Mouse (Mus musculus) retina, embryonic 14.5 days (tissue): ENCODE data around the gene Ccdc15.
"Not testable (repeated sequence)": the region's sequence is repeated elsewhere in the genome, so short reads cannot be mapped to it uniquely, and the experiment has no call there.

Experiments
- DNase-seq: peaks from one replicate; pipeline ENCODE4 v3.0.0-alpha.2; 2015; ENCODE audit warnings: low spot score

Gene Ccdc15

DNA sequence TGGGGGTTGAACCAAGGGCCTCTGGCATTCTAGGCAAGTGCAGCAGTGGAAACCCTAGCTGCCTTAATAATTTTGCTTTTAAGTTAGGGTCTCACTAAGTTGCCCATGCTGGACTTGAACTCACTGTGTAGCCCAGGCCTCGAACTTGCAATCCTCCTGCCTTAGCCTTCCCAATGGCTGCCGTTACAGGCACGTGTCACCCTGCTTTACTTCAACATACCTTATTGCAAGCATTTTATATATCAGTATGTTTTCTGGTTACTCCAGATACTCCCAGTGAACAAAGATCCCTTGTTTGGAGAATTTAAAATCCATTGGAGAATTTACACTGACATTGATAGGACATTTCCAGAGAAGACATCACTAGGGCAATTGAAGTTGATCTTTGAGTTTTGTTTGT is 818 bp upstream of the Ccdc15 start:
- no peak for DNase-seq

DNA sequence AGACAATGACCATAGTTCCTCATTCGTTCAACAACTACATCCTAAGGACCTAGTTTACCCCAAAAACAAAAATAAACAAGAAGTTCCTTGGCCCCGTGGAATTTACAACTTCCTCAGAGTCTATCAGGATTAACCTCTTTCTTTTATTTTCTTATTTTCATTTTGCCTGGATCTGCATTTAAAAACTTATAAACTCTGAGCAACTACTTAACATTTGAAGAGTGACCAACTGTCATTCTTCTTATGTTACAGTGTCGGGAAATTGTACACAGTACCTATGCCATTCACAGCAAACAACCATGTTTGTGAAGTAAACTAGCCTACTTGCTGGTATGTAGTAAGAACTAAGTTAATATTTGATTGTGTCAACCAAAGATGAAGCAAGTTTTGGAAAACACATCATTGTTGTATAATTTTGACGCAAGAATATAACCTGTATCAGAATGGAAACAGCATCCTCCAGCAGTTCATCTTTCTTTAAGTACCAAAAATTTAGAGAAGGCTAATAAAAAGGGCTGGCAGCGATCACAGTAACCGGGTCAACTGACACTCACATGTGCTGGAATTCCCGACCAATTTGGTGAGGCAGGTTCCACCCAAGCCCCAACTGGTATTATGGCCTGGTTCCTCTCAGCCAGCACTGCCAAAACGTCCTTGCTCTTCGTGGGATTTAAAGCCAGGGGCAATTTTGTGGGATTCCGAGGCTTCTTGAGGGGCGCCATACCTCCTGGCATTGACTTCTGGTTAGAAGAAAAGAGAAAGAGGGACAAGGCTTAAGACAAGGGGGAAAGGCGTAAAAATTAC is 846 bp downstream of the Ccdc15 start:
- DNase-seq, result peak; percentile 47

DNA sequence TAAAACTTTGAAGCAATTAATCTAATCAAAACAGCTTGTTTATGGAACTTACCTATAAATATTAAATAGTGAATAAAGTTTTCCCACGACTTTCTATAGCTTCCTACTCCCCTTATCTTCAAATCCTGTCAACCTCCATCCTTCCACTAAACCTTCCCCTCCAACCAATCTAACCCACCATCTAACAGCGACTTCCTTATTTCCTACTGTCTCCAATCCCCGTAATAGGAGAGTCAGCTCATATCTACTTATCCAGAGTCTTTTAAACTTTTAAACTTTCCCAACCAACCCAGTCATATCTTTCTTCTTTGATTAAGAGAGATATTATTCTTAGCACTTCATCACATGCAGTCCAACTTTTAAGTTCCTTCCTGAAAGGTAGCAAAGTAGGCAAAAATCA is 2.8 kb downstream of the Ccdc15 start:
- no peak for DNase-seq

DNA sequence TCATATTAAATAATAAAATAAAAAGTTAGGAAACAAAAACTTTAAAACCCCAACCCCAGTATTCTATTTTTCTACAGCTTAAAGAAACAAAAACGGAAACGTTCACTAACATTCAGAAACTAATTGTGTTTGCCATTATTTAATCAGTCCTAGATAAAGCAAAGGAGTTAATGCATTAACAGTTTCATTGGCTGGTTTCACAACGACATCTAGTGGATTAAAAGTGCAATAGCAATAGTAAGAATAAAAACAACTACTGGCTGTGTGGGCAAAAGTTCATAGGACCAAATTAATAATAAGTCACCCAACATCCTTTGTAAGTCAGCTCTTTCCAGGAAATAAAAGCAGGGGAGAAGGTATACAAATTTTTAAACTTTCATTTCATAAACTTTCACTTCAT is 18.8 kb downstream of the Ccdc15 start:
- DNase-seq, result peak; percentile 59

DNA sequence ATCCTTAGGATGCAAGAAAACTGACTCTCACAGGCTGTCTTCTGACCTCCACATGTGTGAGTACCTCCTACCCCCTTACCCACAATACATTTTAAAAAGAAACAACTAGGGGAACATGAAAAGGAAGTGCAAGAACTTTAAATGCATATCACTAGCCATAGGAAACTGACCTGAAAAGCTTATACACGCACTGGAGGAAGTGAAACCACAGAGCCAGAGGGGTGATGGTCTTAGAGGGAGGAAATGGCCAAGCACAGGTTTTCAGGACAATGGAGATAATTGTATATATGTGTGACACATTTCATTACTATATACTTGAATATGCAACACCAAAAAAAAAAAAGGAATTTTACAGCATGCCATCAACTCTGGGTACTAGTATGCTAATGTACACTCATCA is 46.5 kb downstream of the Ccdc15 start:
- no peak for DNase-seq

DNA sequence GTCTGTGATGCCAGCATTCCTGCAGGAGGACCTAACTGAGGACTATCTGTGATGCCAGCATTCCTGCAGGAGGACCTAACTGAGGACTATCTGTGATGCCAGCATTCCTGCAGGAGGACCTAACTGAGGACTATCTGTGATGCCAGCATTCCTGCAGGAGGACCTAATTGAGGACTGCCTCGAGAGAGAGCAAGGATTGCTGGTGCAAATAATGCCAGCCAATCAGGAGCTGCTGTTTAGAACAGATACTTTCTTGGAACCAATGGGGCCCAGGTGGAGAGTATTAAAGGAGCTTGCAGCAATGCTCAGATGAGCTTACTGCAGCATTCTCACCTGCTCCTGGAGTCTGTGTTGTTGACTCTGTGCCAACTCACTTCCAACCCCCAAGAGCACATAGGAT is 47.7 kb downstream of the Ccdc15 start:
- DNase-seq, result not testable (repeated sequence)

DNA sequence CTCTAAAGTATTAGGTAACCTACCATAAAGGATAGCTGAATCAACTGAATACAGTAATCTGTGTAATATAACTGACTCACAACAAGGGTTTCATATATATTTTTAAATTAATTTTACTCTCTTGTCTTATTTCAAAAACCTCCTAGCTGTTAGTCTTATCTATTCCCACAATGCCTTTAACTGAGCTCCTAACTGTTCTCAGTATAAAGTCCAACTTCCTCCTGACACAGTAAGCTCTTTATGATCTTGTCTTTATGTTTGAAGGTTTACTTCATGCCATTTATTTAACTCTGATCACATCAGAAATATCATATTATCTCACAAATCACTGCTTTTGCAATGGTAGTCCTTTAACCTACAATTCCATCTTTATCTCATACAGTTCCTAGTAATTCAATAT is 52.6 kb downstream of the Ccdc15 start:
- DNase-seq, result no peak

DNA sequence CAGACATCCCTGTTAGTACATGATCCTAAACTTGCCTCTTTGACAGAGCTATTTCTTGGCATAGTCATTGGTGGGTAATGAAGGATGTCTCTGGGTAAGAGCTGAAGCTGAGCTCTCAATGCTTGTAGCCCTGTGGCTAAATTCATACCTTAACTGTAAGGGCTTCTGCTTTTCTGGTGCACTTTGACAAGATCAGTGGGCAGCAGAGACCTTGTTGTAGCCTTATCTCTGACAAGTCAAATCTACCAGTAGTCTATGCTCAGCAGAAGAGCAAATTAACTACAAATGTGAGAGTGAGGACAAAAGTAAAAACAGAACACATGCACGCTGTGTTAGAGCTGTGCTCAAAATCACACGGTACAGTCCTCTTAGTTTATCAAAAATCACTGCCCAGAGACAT is 81.6 kb downstream of the Ccdc15 start:
- no peak for DNase-seq

DNA sequence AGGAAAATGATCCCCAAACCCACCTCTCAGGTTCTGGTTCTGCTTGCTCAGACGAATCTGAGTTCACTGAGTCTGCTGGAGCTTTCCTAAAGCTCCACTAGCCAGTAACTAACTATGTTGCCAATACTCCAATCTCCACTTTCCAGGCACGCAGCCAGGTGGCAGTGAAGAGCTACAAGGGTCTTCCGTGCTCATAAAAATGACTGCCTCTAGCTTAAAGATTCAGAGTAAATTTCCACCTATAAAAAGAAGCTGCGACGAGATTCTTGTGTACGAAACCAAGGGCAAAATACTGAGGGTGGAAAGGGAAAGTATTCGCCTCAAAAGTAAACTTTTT is 92.4 kb downstream of the Ccdc15 start:
- peak; percentile 71 for DNase-seq

DNA sequence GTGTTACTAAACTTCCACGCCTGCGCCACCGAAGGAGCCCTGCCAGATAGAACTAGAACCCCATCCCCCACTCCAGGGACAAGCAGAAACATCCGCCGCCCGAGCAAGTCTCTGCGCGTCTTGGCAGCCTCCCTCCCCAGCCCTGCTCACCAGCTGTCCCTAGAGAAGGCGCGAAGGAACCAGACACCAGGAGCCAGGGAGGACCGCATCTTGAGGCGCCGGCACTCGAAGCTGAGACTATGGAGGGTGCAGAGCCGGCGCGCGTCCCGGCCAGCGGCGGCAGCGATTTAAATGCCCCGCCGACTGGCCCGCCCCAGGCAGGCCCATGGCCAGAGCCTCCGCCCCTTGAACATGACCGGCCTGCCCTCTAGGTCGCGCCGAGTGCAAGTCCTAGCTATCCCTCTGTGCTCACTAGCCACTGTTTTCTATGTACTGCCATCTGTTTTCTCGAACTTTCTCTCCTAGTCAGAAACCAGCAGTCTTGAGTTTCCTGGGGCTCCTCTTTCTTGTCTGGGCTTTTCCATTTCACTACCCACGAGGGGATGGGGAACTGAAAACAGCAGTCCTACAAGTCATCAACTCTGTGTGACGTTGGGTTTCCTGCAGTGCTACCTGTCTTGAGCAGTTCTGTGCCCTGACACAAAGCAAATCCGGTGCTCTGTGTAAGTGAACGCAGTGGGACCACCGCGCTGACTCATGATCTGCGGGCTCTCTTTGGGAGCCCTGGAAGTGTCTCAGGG is 92.9 kb downstream of the Ccdc15 start, which contains the start of gene Slc37a2:
Gene Slc37a2 (minus strand): TSS at position 590 of the 740 bp plus-strand sequence.
- DNase-seq, result peak; percentile 60

DNA sequence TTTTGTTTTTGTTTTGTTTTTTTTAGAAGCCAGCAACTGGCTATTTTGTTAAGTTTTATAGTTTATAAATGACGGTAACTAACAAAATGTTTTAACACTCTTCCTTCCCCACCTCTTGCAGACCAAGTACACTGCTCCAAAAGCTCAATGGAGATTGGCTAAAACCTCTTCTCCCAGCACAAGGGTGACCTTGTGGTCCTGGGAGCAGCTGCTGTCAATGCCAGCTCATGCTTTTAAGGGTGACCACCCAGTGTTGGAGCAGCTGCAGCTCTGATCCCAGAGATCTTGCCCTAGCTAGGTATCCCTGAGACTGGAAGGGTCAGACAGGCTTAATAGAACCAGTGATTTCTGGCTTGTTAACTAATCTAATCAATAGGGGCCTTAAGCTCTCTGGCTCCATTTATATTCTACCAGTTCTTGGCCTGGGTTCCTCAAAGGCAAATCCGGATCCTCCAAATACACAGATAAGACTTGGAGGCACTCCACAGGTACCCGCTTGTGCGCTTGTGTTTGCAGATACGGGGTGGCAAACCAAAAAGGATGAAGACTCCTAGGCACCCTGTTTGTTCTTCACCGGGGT is 93.6 kb downstream of the Ccdc15 start:
- peak; percentile 44 for DNase-seq

DNA sequence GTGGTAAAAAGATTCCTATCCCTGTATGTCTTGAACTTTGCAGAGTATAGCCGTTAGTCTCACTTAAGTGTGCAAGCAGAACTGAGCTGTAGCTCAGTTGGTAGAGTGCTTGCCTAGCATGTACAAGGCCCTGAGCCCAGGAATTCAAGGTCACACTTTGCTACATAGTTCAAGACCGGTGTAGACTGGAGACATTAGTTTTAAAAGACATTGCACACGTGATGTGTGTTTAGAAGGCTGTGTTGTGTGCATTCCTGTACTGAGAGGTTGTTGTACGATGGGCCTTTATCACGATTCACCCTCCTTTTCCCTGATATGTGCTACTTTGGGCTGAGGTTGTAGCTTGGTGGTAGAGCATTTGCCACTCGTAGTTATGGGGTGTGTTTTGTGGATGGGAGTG is 97.6 kb downstream of the Ccdc15 start:
- DNase-seq, result no peak

DNA sequence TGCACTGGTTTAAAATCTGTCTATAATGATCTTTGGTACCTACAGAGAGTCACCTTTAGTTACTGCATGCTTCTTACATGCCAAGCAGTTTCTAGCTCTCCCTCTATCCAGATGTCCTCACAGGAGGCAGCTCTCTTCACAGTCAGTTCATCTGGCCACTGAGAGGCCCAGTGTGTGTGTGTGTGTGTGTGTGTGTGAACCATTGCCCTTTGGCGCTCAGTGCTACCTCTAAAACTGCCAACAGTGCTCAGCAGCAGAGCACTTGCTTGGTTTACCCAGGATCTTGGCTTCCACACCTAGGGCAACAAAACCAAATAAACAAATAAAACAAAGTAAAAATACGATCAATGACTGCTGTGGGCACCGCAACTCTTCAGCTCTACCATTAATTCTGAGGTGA is 98.3 kb downstream of the Ccdc15 start:
- DNase-seq, result no peak

DNA sequence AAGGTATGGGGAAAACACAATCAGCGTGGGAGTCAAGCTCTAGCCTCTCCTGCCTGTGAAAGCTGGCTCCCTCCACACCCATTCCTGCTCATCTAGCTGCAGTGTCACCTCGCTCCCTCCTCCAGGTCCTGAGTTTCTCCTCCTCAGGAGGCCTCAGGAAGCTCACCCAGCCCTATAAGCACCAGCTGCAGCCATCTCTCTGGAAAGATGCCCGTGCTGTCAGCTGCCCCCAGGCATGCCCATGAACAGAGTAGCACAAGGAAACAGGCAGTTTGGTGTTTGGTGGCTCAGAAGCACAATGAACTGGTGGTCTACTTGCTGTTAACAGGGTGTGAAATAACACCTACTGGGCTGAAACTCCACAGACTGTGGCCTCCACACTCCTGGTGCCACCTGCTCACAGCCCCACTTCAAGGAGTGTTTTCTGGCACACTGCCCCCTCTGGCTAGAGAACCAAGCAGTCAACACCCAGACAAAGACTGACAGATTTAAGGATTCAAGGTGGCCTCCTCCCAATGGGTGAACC is 99.8 kb downstream of the Ccdc15 start:
- DNase-seq, result peak; percentile 21

DNA sequence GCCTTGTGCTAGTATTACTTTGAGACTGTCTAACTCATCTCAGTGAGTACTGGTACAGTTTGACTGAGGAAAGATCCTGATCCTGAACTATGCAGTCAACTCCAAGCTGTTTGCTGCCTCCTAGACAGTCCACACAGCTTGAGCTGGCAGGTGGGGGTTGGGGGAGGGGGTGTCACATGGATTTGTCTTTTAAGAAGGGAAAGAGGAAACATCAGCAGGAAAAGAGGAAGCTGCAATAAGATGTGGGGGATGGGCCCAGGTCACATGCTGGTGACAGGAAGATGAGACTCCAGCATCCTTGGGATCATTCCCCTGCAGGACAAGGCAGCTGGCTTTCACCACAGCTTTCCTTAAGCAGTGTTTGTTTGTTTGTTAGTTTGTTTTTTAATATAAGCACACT is 100.8 kb downstream of the Ccdc15 start:
- no peak for DNase-seq

DNA sequence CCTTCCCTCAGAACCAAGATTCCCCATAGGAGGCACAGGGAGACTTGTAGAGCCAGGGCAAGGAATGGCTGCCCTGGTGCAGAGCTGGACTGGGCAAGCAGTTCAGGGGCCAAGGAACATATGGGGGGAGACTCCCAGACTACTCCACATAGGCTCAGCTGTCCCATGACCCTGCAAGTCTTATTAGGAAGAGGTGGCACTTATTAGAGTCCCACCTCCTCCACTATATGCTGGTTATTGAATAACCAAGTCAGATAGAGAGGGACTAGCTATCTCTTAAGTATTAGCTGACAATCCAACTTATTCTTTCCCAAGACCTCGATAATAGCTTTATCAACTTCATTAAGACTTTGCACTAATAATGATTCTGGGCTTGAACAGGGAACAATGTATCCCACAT is 102.4 kb downstream of the Ccdc15 start:
- DNase-seq, result no peak

DNA sequence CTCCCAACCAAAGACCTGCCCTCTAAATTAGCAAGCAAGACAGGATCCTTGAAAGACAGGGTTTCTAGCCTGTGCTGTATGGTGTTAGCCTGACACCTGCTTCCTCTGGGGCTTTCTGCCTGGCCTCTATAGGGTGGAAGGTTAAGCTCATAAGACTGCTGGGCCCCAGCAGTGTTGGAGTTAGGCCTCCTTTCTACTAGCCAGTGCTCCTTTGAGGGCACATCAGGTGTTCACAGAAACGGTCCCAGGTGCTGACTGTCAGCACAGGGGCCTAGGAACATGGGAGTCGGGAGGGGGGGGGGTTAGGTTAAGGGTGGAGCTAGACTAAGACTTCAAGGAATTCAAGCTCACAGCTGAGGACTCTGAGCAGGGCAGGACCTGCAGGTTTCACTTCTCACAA is 102.8 kb downstream of the Ccdc15 start:
- DNase-seq, result no peak

DNA sequence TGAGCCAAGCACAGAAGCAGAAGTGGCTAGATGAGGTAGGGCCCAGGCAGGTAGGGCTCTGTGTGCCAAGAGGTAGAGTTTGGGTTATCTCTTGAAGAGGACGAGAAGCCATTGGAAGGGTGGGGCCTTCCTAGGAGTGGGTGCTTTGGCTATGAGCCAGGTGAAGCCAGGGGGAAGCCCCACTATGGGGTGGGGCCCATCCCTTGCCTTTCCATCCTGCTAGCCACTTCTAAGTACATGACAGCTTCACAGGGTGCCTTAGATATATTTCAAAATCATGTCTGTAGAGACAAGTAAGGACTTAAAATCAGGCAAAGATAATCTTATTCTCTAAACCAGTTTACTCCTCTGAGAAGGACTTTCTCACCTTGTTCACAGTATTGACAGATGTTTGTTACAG is 103.6 kb downstream of the Ccdc15 start:
- no peak for DNase-seq

DNA sequence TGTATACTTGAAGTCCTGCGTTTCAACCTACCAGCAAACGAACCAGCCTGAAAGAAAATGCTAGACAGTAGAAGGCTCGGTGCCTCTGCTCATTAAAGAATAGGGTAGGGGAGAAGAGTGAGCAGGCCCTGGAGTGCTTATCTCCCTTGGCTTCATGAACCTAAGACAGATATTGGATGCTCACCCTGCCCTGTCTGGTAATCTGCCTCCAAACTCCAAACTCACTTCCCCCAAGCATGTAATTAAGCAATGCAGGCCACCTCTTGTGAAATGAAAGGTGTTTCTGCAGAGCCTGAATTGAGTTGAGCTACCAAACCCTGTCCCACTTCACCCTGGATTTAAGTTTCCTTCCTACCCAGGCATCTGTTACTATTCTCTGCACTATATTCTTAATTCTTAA is 105.5 kb downstream of the Ccdc15 start:
- no peak for DNase-seq

DNA sequence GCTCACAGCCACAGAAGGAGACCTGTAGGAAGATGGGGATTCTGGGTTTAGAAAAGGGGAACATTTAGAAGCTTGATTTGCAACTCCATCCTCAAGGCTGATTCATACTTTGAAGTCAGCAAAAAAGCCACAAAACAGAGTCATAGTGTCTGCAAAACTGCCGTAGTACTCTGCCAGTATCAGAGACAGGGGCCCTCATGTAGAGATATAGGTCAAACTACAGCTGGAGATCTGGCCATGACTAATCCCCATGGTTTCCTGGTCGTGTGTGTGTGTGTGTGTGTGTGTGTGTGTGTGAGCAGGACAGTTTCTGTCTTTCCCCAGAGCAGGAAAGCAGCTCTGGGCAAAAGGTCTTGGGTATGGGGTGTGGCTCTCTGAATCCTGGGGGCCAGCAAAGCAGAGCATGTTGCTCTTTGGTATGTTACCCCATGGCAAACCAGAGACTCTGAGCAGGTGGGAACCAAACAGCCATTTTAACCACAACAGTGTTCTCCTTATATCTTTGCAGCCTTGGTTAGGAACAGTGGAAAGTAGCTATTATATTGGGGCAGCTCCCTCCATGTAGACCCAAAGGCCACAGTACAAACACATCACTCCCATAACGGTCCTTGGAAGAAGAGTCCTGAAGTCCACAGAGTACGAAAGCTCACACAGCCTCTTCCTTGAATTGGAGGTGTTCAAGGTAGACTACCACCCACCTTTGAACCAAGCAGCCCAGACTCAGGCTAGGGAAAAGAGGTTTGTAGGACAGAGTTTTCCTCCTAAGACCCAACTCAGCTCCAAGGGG is 112.1 kb downstream of the Ccdc15 start:
- peak; percentile 32 for DNase-seq

DNA sequence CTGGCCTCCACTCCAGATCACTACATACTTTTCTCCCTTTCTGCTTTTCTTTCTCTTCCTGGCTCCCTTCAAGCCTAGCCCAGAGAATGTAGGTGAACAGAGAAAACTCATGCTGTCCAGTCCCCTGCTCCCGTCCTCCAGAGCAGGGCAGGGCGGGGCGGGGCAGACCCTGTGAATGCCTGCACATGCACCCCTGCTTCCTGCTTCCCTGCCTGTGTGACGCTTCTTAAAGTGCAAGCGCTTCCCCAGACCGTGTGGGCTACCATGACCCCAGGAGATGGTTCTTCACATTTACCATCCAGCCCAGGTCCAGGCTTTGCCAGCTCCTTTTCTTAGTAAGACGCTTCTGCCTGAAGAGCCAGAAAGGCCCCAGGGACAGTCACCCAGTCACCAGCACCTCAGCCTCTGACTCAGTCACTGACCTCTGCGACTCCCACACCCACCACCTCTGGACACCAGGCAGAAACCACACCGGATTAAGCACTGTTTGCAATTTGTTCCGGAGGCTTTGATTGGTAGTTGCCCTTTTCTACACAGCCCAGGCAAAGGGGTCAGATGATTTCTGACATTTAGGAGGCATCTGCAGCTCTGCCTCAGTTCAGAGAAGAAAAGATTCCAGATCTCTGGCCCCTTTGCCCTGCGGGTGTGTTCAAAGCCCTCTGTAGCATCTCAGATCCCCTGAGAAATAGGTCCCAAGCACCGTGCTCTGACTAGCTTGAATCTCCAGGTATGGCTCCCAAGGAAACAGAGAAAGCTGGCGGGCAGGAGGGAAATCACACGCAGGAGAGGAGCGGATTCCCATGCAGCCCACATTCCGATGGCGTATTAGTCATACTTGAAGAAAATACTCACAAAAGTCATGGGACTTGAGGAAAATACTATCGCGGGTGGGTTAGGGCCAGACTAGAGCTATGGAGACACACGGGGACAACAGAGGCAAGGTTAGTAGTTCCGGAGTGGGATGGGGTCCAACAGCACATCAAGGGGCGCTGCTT is 115.7 kb downstream of the Ccdc15 start:
- no peak for DNase-seq
